ENCODE assay signal across 8 mouse cellular contexts in the genomic region with DNA sequence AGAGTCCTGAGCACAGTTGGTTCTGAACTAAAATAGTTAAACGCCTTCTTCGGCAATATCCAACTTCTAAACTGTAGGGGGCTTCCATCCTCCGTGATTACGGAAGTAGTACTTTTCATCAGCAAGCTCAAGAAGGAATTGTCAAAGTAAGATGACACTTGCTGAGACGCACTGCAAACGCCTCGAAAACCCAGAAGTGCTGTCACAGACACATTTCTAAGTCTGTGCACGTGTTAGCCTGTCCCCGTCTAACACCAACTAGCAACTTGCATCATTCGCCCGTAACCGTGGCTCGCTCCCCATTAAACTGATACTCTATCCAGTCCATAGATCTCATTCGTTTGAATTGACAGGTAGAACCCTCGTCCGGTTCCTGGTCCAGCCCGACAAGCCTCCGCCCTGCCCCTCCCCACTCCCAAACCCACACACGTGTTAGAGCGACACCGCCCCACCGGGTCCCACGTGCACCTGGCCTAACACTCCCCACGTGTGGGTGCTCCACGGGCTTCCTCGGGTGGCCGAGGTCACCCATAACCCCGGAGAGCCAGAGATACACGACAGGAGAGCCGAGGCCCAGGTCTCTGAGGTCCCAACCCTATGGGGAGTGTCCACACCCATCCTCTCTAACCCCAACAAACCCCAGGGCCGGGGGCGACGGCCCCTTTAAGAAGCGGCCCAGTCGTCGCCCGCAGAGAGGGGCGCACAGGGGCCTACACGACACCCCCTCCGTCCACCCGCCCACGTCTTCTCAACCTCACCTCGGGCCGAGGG. TPM values are rescaled to one million over a fixed set of nuclear protein-coding genes. Genes with fewer than 3 reads are reported as not detected.
DNase-seq lines count a peak whose midpoint lies in the region; ATAC-seq lines count a peak whose summit lies in the region.

No protein-coding gene starts in this region.

- no peaks in the 10 kb centered on the region for H3K9me3 ChIP-seq in intestine, embryonic 14.5 days (ENCODE audit: control insufficient read depth, low read length)

- peak; percentile 79 for DNase-seq in adrenal gland, adult 8-10 months
- DNase-seq in embryo, embryonic 11 days = peak; percentile 79
- DNase-seq in gastrocnemius, postnatal 25 days = peak; percentile 72
- peak; percentile 88 for DNase-seq in intestine, embryonic 14.5 days (ENCODE audit: low spot score)
- DNase-seq in left cerebral cortex, postnatal 10 days (ENCODE audit: extremely low spot score in 1 of 2, low spot score in 2 of 2) = peak; percentile 42 to 83
- DNase-seq in right cerebral cortex, postnatal 36 days (ENCODE audit: low spot score in 2 of 2) = peak; percentile 32 to 47
- peak; percentile 60 to 67 for DNase-seq in urinary bladder, postnatal 4 days (ENCODE audit: low spot score in 2 of 2)

- peaks cover 2% of the 10 kb centered on the region; the same call in 1 of the 2 replicates for H3K36me3 ChIP-seq in intestine, embryonic 14.5 days (ENCODE audit: control insufficient read depth, insufficient read depth, low read length)

- H3K4me3 ChIP-seq in intestine, embryonic 14.5 days (ENCODE audit: low read depth, low read length) = peak overlapping the region; percentile 96

- no peaks in the 10 kb centered on the region for H3K27me3 ChIP-seq in intestine, embryonic 14.5 days (replicated peaks; ENCODE audit: control insufficient read depth, insufficient read depth, low read length)

- peaks cover 17% of the 10 kb centered on the region for H3K4me1 ChIP-seq in intestine, embryonic 14.5 days (replicated peaks; ENCODE audit: control insufficient read depth, insufficient read depth, low read length)

- intact Hi-C loops in left cerebral cortex, postnatal 10 days (cut with DNase I) = no loop called here

- peak overlapping the region; percentile 98 for H3K27ac ChIP-seq in intestine, embryonic 14.5 days (ENCODE audit: low read depth)

- under 1% methylated on average over 44 of the region's 44 CpGs for WGBS in intestine, embryonic 14.5 days

- peak overlapping the region; percentile 99 for H3K9ac ChIP-seq in intestine, embryonic 14.5 days (ENCODE audit: low read length)

- H3K4me2 ChIP-seq in intestine, embryonic 14.5 days (ENCODE audit: low read length) = peak overlapping the region; percentile 72

- ATAC-seq in intestine, embryonic 14.5 days (replicated peaks; ENCODE audit: low FRiP score, low TSS enrichment, low read depth) = peak; percentile 72
- peak; percentile 52 for ATAC-seq in megakaryocyte progenitor cell, adult 5-6 weeks (replicated peaks; ENCODE audit: poor library complexity)

RNA-seq across cellular contexts. Expression of a gene that starts 0.7 kb away (rescaled TPM):
- total RNA-seq in adrenal gland, adult 8-10 months (2022) = 10 to 100 TPM; 21.6 to 30.7 (median 23.7) TPM
- total RNA-seq in gastrocnemius, postnatal 25 days (2021) = 10 to 100 TPM in 1 of 2 experiments, 1 to 10 TPM in 1; 9.5 to 12.5 TPM
- polyA plus RNA-seq in intestine, embryonic 14.5 days (2014; fragmentation: Nextera tagmentation; extraction: Ambion mirVana) = 7.0 and 8.3 TPM in 2 replicates
- 10 to 100 TPM; 20.7 to 21.0 TPM for total RNA-seq in left cerebral cortex, postnatal 10 days (2021)
- total RNA-seq in megakaryocyte progenitor cell, adult 5-6 weeks (2015) = 24.3 and 25.0 TPM in 2 replicates
- total RNA-seq in megakaryocyte progenitor cell, adult 5-6 weeks (2017) = 21.5 and 25.4 TPM in 2 replicates

Comparison
In these comparisons a context has a peak if more than half of its experiments do, and no peak if none do; other contexts are left out.
1. Peak in every context shown above with its lines: DNase-seq, ATAC-seq, H3K4me3 ChIP-seq and H3K27ac ChIP-seq.